Mouse (Mus musculus) adrenal gland (tissue): ENCODE results near the gene Zfp94.

ENCODE experiments used
- intact Hi-C: fragments of 180-260 bp; cut with DNase I; formaldehyde crosslinking; loops from one replicate; pipeline ENCODE4 v1.15.1; 2025
- long read RNA-seq, 2 experiments: library from polyadenylated mRNA; unstranded; transcript quantifications; one replicate each; pipeline ENCODE4 v2.0.0; 2020; ENCODE audit warnings: borderline replicate concordance in 1 of 2; ENCODE audit not compliant: insufficient replicate concordance in 1 of 2

Zfp94 gene
- long read RNA-seq, experiment 1, partial matches to known transcripts, result 1 of 6 reads
- long read RNA-seq, experiment 1, other reads (novel, unspliced or antisense), result 1 of 6 reads
- long read RNA-seq, experiment 2, partial matches to known transcripts, result 0 of 2 reads
- long read RNA-seq, experiment 2, other reads (novel, unspliced or antisense), result 1 of 2 reads

GRCm38 (mm10) chr7:24316567-24317092 is at the start of gene Zfp94:
TSS of gene Zfp94 (minus strand) at chr7:24316666.
- intact Hi-C loops, result no loop called here

DNA sequence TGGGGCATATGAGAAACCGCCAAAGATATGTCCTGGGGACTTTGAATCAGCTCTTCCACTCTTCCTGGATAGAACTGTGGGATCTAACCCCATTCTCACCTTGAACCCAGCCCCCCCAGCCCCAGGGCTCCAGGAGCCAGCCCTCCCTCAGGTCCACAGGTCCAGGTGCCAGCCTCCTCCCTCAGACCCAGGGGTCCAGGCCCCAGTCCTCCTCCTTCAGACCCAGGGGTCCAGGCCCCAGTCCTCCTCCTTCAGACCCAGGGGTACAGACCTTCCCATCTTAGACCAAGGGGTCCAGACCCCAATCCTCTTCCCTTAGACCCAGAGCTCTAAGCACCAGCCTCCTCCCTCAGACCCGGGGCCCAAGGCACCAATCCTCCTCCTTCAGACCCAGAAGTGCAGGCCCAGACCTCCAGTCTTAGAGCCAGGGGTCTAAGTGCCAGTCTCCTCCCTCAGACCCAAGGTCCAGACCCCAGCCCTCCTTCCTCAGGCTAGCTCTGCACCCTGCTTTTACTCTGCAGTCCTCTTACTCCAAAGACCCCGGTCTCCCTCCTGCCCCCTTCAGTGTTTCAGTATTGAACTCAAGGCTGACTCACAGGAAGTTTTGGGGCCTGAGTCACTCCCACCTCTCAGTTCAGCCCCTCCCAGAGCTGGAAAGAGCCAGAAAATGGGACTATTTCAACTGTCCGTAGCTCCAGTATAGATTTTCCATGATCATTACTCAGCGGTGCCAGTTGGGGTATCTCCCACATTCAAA is 49.0 kb upstream of the Zfp94 start:
- intact Hi-C loops, result loop anchor here (2.0 kb wide), 2 partner anchors 19 to 41 kb away; no protein-coding TSS in a partner anchor

GRCm38 (mm10) chr7:24364827-24365226 is 48.4 kb upstream of the Zfp94 start:
- intact Hi-C loops, result loop anchor here (2.0 kb wide), 2 partner anchors 20 to 42 kb away; no protein-coding TSS in a partner anchor

GRCm38 (mm10) chr7:24363228-24363627 is 46.8 kb upstream of the Zfp94 start:
- intact Hi-C loops, result no loop called here

DNA sequence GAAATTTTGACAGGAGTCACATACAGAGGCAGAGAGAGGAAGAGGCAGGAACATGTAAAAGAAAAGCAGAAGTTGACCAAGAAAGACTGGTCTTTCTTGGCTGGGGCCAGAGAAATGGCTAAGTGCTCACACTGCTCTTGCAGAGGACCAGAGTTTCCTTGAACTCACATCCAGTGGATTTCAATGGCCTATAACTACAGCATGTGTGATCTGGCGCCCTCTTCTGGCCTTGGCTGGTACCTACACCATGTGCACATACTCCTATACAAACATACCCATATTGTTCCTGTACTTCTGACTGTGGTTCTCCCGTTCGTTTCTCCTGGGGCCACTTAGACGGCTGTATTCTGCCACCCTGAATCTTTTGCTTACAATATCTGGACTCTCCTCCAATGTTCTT is 44.5 kb upstream of the Zfp94 start:
- intact Hi-C loops, result no loop called here

GRCm38 (mm10) chr7:24359269-24359668 is 42.8 kb upstream of the Zfp94 start:
- intact Hi-C loops, result no loop called here

GRCm38 (mm10) chr7:24357899-24358298 is 41.4 kb upstream of the Zfp94 start:
- intact Hi-C loops, result no loop called here

DNA sequence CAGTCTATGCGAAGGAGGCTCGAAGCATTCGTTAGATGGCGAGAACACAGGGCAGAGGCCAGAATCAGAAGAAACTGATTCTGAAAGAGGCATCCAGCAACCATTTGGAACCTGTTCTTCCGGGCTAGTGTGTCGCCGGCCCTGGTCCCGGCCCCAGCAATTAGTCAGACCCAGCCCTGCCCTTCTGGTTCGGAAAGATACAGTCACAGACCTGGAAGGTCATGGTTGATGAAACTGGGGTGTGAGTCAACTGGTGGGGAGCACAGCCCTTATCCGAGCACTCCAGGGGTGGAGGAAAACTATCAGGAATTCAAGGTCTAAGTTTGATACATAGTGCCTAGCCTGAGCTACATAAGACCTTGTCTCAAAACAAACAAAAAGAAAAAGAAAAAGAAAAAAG is 39.6 kb upstream of the Zfp94 start:
- intact Hi-C loops, result no loop called here

- intact Hi-C loops, result no loop called here
Measured at GRCm38 (mm10) chr7:24355646-24356045, 39.2 kb upstream of the Zfp94 start.

GRCm38 (mm10) chr7:24348896-24349295 is 32.4 kb upstream of the Zfp94 start, which contains the start of gene Lypd5:
TSS of gene Lypd5 (plus strand) at chr7:24349196.
- intact Hi-C loops, result no loop called here

DNA sequence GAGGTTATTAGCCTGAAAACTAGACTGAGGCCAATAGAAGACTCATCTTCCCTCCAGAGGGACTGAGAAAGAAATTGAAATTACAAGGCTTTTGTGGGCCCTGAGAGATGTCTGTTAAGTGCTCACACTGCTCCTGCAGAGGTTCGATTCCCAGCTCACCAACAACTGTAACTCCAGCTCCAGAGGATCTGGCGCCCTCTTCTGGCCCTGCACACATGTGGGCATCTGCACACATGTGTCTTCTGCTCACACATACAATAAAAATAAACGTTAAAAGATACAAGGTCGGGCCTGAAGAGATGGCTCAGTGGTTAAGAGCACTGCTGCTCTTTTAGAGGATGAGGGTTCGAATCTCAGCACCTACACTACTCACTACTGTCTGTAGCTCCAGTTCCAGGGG is 30.0 kb upstream of the Zfp94 start:
- intact Hi-C loops, result no loop called here

DNA sequence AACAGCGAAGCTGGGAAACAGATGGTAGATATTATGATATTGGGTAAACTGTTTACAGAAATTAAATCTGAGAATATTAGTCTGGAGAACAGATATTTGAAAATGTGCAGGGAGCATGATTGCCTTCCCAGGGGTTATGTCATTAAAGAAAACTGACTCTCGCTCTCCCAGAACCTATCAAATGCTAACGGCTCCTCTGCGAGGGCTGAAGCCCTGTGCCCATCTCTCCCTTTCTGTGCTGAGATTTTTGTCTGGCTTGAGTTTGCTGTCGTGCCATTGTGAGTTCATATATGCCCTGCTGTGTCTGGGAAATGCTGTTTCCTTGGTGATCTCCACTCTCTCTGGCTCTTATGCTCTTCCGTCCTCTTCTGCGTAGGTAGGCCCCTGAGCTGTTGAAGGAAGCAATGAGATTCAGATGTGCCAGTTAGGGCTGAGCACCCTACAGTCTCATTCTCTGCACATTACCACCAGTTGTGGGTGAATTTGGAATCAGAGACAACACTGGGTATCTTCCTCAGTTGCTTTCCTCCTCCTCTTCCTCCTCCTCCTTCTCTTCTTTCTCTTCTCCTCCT is 27.3 kb upstream of the Zfp94 start:
- intact Hi-C loops, result no loop called here

DNA sequence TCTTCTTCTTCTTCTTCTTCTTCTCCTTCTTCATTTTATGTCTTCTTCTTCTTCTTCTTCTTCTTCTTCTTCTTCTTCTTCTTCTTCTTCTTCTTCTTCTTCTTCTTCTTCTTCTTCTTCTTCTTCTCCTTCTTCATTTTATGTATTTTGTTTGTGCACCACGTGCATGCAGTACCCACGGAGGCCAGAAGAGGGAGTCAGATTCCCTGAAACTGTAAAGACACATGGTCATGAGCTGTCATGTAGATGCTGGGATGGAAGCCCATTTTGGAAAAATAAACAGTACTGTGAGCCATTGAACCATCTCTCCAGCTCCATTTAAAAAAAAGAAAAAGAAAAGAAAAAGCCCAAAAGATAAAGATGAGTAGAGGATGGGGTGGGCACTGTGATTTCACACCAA is 21.8 kb upstream of the Zfp94 start:
- intact Hi-C loops, result no loop called here

DNA sequence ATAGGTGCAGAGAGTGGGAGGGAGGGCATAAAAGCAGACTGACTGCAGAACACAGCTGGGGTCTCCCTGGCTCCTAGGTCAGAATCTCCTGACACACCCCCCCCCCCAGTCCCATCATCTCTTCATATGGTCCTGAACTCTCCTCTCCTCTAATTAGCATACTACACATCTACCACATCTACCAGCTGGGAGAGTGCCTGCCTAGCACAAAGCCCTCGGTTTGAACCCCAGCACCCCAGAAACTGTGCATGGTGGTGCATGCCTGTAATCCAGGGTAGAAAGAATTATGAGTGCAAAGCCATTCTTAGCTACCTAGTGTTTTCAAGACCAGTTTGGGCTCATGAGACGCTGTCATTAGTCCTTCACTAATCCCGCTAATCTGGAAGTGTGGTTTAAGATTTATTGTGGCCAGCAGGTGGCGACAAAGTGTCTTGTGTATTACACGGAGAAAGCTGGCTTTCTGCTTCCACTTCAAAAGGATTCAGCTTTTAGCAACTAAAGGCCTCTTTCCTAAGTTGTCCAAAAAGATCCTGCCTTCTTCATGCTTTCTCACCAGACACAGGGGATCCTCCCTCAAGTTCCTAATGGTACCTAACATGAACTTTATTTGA is 19.3 kb upstream of the Zfp94 start:
- intact Hi-C loops, result loop anchor here (2.0 kb wide), 1 partner anchor 49 kb away; no protein-coding TSS in a partner anchor

GRCm38 (mm10) chr7:24333304-24333986 is 17.0 kb upstream of the Zfp94 start, which contains the start of gene Tescl:
TSS of gene Tescl (minus strand) at chr7:24333936.
- intact Hi-C loops, result no loop called here

GRCm38 (mm10) chr7:24327281-24327975 is 11.0 kb upstream of the Zfp94 start:
- intact Hi-C loops, result no loop called here

GRCm38 (mm10) chr7:24326273-24327135 is 10.0 kb upstream of the Zfp94 start:
- intact Hi-C loops, result no loop called here

DNA sequence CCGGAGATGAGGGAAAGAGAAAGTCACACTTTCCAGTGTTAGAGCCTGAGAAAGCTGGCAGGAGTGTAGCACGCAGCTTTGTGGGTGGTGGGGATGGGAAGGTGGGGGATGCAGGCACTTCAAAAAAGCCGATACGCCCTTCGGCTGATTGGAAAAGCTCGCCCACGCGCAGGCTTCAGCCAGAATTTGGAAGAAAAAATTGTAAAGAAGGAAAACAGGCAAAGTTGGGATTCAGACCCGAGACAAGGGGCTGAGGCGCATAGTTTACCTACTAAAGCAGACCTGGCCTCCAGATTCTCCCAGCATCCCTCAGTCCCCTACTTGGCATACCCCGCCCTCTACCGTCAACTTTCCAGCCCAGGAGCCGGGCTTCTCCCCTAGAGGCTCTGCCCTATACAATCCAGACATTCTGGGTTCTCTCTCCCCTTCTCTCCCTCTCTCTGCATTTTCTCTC is 9.2 kb upstream of the Zfp94 start:
- intact Hi-C loops, result no loop called here

GRCm38 (mm10) chr7:24325197-24325596 is 8.7 kb upstream of the Zfp94 start:
- intact Hi-C loops, result no loop called here
